Mouse (Mus musculus) neural tube, embryonic 12.5 days (tissue): ENCODE results near the gene Zfp618. TPM values are rescaled to one million over a fixed set of nuclear protein-coding genes. Genes with fewer than 3 reads are reported as not detected.
A peak's percentile ranks its signal among the peaks of the same experiment; 100 is the strongest.

ENCODE experiments used
- ATAC-seq: fragments of 200-750 bp; cut with Nextera tagmentation; 2 replicates; pipeline ENCODE4 v1.8.0; 2017; ENCODE audit warnings: low read depth, mild to moderate bottlenecking, moderate TSS enrichment, moderate library complexity; ENCODE audit not compliant: low FRiP score
- H3K27ac ChIP-seq: fragments of 300-500 bp; sonication (generic); 2 replicates; pipeline ENCODE4 v1.5.1; 2016
- H3K27me3 ChIP-seq: fragments of 300-500 bp; sonication (generic); replicated peaks from 2 replicates; pipeline ENCODE4 v1.6.1; 2016; ENCODE audit warnings: mild to moderate bottlenecking
- H3K36me3 ChIP-seq: fragments of 300-500 bp; sonication (generic); 2 replicates; pipeline ENCODE4 v1.6.1; 2016; ENCODE audit warnings: mild to moderate bottlenecking
- H3K4me1 ChIP-seq: fragments of 300-500 bp; sonication (generic); 2 replicates; pipeline ENCODE4 v1.6.1; 2016
- H3K4me2 ChIP-seq: fragments of 300-500 bp; sonication (generic); replicated peaks from 2 replicates; pipeline ENCODE4 v1.6.1; 2016; ENCODE audit warnings: mild to moderate bottlenecking
- H3K4me3 ChIP-seq: fragments of 300-500 bp; sonication (generic); 2 replicates; pipeline ENCODE4 v1.5.1; 2016
- H3K9ac ChIP-seq: fragments of 300-500 bp; sonication (generic); 2 replicates; pipeline ENCODE4 v1.6.1; 2016; ENCODE audit warnings: mild to moderate bottlenecking
- H3K9me3 ChIP-seq: fragments of 300-500 bp; sonication (generic); 2 replicates; pipeline ENCODE4 v1.6.1; 2016; ENCODE audit warnings: mild to moderate bottlenecking
- WGBS: fragments of 180-500 bp; shearing (Covaris S2); methylation state at CpG from one replicate; pipeline ENCODE4 v1.1.7; 2016; 5-methylcytosine and 5-hydroxymethylcytosine counted together
- polyA plus RNA-seq: library from polyadenylated mRNA; unstranded; fragments of >200 nt; fragmentation: Nextera tagmentation; extraction: Ambion mirVana; gene quantifications from 2 replicates; pipeline ENCODE4 v1.2.1, GENCODE M21; 2016

The Zfp618 gene
- polyA plus RNA-seq: 46.7 and 55.2 TPM in 2 replicates

DNA sequence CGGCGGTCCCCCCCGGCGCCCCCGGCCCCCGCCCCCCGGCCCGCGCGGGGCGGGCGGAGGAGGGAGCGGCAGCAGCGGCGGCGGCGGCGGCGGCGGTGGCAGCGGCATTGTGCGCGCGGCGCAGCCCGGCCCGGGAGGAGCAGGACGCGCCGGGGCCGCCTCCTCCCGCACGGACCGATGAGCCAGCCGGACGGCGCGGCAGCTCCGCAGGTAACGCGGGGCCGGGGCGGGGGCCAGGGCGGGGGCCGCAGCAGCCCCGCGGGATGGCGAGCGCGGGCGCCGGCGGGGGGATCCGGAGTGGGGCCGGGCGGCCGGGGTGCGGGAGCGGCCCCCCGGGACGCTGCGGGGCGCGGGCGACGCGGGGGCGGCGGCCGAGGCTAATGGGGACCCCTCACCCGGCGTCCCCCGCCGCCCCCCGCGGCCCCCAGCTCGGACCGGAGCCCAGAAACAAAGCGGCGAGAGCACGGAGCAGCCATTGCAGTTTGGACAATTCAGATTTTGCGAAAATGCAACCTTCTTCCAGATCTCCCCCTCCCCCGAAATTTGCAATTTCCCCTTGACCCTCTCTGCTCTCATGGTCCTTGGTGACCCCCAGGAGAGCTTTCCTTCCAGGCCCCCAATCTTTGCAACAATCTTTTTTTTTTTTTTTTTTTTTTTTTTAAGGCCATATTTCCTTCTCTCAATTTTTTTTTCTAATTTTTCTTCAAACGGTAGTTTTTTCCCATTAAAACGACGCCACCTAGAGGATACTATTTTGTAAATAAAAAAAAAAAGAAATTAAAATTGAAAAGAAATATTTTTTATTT, at the start of gene Zfp618:
TSS of gene Zfp618 (plus strand) at position 77 of the 806 bp plus-strand sequence.
- Histone ChIP-seq H3K9me3 (no peaks in the 10 kb centered on the region), H3K9ac (peak within 1 kb of the TSS; percentile 97), H3K27me3 (no peaks in the 10 kb centered on the region), H3K4me1 (peaks cover 15% of the 10 kb centered on the region; the same call in 1 of the 2 replicates), H3K4me2 (peak within 1 kb of the TSS; percentile 65), H3K36me3 (no peaks in the 10 kb centered on the region), H3K27ac (peak within 1 kb of the TSS; percentile 84), H3K4me3 (peak within 1 kb of the TSS; percentile 92)
- under 1% methylated on average over 42 of the region's 86 CpGs for WGBS
- peak; percentile 66 for ATAC-seq

DNA sequence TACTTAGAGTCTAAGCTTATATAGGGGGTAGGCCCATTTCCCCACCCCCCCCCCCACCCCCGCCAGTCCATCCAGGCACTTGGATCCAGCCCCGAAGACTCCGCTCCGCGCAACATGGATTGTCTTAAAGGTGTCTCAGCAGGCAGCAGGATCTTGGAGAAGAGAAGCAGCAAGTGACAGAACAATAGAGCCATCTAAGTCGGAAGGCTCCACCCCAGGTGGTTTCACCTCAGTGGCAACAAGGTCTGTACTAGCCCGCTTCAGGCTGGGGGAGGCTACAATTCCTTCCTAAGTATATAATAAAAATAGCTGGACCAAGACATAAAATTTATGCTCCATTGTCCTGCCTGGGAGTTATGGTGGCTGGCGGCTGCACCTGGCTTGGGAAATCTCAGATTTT, 48.3 kb upstream of the Zfp618 start:
- Histone ChIP-seq H3K27ac (no peak overlapping the region), H3K4me3 (no peak overlapping the region), H3K9ac (no peak overlapping the region), H3K36me3 (no peaks in the 10 kb centered on the region), H3K4me1 (no peaks in the 10 kb centered on the region), H3K9me3 (no peaks in the 10 kb centered on the region), H3K4me2 (no peak overlapping the region), H3K27me3 (no peaks in the 10 kb centered on the region)
- ATAC-seq: no peak
- 91% methylated on average over 8 of the region's 8 CpGs for WGBS

DNA sequence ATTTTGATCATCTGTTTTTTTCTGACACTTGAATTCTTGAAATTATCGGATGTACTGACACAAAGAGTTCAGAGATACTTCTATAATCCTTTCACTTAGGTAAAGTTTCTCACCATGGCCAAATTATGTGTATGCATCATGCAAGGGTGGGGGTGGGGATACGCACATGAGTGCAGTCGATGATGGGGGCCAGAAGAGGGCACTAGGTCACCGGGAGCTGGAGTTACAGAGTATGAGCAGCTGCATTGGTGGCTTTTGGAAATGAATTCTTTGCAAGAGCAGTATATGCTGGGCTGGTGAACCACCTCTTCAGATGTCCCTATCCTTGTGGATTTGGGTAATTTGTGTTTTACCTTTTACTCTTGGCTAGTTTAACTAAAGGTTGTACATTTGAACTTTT, 31.6 kb upstream of the Zfp618 start:
- Histone ChIP-seq H3K9ac (no peak overlapping the region), H3K4me3 (no peak overlapping the region), H3K36me3 (no peaks in the 10 kb centered on the region), H3K4me2 (no peak overlapping the region), H3K4me1 (no peaks in the 10 kb centered on the region), H3K9me3 (no peaks in the 10 kb centered on the region; the same call in 1 of the 2 replicates), H3K27ac (no peak overlapping the region), H3K27me3 (no peaks in the 10 kb centered on the region)
- WGBS: 88% methylated on average over 4 of the region's 4 CpGs
- no peak for ATAC-seq

DNA sequence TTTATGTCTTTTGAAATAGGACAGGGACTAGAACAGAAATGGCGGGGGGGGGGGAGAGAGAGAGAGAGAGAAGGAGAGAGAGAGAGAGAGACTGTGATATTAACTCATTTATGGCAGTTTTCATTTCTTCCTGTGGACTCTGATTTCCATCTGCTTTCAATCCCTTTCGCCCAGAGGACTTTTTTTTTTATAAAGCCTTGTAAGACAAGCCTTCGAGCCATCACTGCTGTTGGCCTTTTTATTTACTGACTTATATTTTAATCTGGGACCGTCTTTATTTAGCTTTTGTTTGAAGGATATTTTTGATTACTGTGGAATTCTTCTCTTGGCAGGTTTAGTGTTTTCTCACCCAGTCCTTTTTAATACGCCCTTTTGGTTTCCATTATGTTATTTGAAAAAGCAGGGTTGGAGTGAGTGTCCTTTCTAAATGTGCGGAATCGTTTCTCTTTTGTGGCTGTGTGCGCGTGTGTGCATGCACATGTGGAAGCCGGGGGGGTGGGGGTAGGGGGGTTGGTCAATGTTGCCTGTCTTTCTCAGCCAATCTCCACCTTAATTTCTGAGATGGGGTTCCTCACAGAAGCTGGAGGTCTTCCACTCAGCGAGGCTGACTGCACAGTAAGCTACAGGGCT, 29.7 kb upstream of the Zfp618 start:
- H3K27ac ChIP-seq: no peak overlapping the region
- no peak for ATAC-seq
- no peaks in the 10 kb centered on the region; the same call in 1 of the 2 replicates for H3K9me3 ChIP-seq
- H3K36me3 ChIP-seq: no peaks in the 10 kb centered on the region
- H3K9ac ChIP-seq: no peak overlapping the region
- 82% methylated on average over 11 of the region's 11 CpGs for WGBS
- H3K4me2 ChIP-seq: no peak overlapping the region
- no peak overlapping the region for H3K4me3 ChIP-seq
- no peaks in the 10 kb centered on the region for H3K27me3 ChIP-seq
- H3K4me1 ChIP-seq: no peaks in the 10 kb centered on the region

DNA sequence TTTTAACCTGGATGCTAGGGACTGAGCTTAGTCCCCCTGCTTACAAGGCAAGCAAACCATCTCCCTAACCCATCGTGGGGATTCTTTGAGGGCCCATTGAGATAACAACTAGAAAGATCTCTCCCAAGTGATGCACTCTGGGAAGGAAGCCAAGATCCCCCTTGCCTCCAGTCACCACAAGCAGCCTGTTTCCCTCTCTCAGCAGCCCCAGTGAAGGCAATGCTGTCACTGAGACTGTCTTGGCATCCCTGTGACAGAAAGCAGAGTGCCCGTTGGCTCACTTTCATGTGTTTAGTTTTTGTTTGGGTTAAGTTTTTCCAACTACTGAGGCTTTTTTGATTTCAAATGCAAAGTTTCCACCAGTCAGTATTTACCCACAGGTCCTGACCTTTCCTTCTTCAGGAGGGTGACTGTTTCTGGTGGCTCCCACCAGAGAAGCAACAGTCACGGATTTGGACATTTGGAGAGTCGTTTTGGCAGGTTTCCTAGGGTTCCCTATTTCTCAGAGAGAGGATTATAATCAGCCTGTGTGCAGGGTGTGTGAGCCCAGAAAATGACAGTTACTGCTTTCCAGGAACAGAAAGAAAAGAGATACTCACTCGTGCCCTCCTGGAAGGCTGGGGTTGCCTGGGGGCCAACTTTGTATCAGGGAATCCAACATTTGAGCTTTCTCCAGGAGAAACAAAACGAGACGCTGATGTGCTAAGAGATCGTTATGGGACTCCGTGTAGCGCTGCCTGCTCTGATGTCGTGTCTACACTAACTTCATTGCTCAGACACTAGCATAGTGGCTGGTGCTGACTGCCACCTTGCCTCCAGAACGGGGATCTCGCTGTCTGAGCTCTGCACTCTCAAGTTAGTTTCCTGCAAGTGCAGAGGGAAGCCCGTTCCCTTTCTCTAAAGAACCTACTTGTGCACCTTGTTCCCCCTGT, 23.1 kb upstream of the Zfp618 start:
- Histone ChIP-seq H3K4me3 (no peak overlapping the region), H3K4me2 (no peak overlapping the region), H3K9me3 (no peaks in the 10 kb centered on the region), H3K4me1 (no peaks in the 10 kb centered on the region), H3K27ac (no peak overlapping the region), H3K27me3 (no peaks in the 10 kb centered on the region), H3K9ac (no peak overlapping the region), H3K36me3 (no peaks in the 10 kb centered on the region)
- ATAC-seq: no peak
- 85% methylated on average over 14 of the region's 14 CpGs for WGBS

DNA sequence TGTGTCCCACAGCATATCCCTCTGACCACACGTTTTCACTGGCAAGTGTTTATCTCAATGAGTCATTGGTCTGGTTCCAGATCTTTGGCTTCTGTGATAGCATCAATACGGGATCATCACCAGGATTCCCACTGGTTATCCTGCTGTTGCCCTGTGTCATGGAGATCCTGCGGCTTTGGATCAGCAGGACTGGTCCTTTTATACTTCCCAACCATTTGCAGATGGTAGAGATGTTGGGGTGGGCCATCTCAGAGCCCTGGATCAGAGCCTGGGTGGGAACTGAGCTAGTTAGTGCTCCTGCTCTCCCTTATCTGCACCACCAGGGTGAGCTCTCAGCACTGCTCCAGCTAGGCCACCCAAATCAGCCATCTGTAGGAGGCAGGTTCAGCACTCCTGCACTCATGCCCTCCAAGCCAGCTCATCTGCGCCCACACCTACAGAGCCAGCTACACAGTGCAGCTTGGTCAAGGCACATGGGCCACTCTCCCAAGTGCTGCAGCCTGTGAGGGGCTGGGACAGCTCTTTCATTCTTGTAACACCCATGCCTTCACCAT, 21.0 kb upstream of the Zfp618 start:
- Histone ChIP-seq H3K36me3 (no peaks in the 10 kb centered on the region), H3K9ac (no peak overlapping the region), H3K9me3 (no peaks in the 10 kb centered on the region), H3K4me2 (no peak overlapping the region), H3K27me3 (no peaks in the 10 kb centered on the region), H3K4me1 (no peaks in the 10 kb centered on the region), H3K27ac (no peak overlapping the region), H3K4me3 (no peak overlapping the region)
- 64% methylated on average over 4 of the region's 4 CpGs for WGBS
- ATAC-seq: no peak

DNA sequence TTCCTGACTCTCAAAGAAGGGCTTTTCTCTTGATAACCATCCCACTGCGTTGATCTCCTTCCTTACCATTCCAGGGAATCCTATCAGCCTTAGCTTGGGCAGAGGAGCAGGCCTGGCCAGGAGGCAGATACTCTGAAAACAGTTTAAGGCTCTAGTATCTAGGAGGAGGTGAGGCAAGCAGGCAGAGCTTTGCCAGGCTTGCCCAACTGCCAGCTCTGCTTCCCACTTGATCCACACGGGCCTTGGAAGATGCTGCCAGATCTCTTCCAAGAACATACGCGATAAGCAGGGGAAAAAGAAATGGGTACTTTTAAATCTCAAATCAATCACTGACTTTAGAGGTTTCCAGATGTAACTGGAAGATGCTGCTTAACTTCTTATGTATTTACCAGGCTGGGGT, 1.6 kb upstream of the Zfp618 start:
- 77% methylated on average over 4 of the region's 4 CpGs for WGBS
- no peak for ATAC-seq
- Histone ChIP-seq H3K27me3 (no peaks in the 10 kb centered on the region), H3K9me3 (no peaks in the 10 kb centered on the region), H3K4me2 (no peak overlapping the region), H3K36me3 (no peaks in the 10 kb centered on the region), H3K27ac (no peak overlapping the region), H3K4me1 (0 out of 2 replicates have a peak, but pooled peaks cover under 1% of the 10 kb centered on the region), H3K4me3 (no peak overlapping the region), H3K9ac (no peak overlapping the region)

DNA sequence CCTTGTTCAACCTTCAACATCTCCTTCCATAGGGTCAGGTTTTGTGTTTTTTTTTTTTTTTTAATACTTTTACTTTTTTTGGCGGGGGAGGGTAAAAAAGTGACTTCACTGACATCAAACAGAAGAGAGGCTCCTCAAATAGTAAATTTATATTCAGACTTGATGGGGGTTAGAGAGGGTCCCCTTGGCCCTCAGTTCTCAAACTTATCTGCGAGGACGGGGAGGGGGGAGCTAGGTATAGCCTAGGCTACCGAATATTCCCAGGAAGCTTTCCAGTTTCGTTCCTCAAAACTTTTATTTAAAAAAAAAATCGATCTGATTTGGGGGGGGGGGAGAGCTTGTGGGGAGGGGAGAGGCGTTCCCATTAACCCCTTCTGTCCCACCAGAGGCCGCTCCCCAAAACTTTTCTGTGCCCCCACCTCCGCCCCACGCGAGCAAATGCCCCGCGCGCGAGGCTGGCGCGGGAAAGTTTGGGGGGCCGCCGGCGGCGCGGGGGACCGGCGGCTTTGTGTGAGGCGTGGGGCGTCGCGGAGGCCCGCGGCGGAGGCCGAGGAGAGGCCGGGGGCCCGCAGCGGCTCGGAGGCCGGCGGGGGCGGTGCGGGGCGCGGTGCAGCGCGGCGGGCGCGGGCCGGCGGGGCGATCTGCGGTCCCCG, 403 bp upstream of the Zfp618 start:
- Histone ChIP-seq H3K9me3 (no peaks in the 10 kb centered on the region), H3K9ac (peak overlapping the region; percentile 97), H3K27me3 (no peaks in the 10 kb centered on the region), H3K4me2 (peak overlapping the region; percentile 65), H3K4me1 (peaks cover 13% of the 10 kb centered on the region; the same call in 1 of the 2 replicates), H3K4me3 (peak overlapping the region; percentile 92), H3K27ac (no peak overlapping the region), H3K36me3 (no peaks in the 10 kb centered on the region)
- peak; percentile 57 for ATAC-seq
- 1% methylated on average over 32 of the region's 52 CpGs for WGBS

DNA sequence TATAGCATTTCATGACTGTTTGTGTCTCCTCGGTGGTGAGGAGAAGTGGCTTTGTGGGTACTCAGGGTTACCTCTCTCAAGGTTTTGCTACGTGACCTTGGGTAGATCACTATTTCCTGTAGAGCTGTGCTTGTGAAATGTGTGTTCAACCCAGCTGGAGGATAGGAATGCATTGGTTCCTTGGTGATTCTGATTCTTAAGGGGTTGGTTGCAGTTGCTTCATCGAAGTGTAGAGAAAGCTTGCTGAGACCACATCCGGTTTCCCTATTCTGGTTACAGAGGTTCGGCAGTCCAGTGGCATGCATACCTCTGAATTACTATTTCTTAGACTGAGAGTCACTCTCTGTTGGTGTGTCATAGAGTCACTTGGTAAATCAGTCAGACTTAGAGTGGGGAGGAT, 4.2 kb downstream of the Zfp618 start:
- H3K27ac ChIP-seq: no peak overlapping the region
- H3K36me3 ChIP-seq: no peaks in the 10 kb centered on the region
- no peaks in the 10 kb centered on the region for H3K9me3 ChIP-seq
- WGBS: 94% methylated on average over 5 of the region's 5 CpGs
- peaks cover 30% of the 10 kb centered on the region; the same call in 1 of the 2 replicates for H3K4me1 ChIP-seq
- no peak overlapping the region for H3K9ac ChIP-seq
- 0 out of 2 replicates have a peak overlapping the region, but pooled peaks have one; percentile 9 for H3K4me2 ChIP-seq
- no peak for ATAC-seq
- H3K4me3 ChIP-seq: no peak overlapping the region
- no peaks in the 10 kb centered on the region for H3K27me3 ChIP-seq

DNA sequence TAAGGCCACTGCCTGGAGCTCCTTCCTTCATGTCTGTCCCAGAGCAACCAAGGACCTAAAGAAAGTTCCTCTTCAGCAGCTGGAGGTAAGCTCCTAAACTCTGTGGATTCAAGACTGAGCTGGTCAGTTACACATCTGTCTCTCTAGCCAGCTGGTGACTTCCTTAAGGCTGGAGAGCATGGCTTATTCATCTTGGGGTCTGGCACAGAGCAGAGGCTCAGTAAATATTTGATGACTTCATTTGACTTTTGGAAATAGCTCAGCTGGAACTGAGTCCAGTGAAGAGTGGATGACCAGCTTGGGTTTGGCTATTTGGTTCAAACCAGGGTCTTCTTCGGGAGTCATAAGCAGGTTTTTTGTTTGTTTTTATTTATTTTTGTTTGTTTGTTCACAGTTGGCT, 6.6 kb downstream of the Zfp618 start:
- H3K9me3 ChIP-seq: no peaks in the 10 kb centered on the region
- 91% methylated on average over 1 of the region's 1 CpGs for WGBS
- H3K36me3 ChIP-seq: no peaks in the 10 kb centered on the region
- H3K4me2 ChIP-seq: no peak overlapping the region
- peaks cover 37% of the 10 kb centered on the region; the same call in 1 of the 2 replicates for H3K4me1 ChIP-seq
- no peak overlapping the region for H3K9ac ChIP-seq
- H3K4me3 ChIP-seq: no peak overlapping the region
- H3K27ac ChIP-seq: no peak overlapping the region
- H3K27me3 ChIP-seq: no peaks in the 10 kb centered on the region
- ATAC-seq: no peak

DNA sequence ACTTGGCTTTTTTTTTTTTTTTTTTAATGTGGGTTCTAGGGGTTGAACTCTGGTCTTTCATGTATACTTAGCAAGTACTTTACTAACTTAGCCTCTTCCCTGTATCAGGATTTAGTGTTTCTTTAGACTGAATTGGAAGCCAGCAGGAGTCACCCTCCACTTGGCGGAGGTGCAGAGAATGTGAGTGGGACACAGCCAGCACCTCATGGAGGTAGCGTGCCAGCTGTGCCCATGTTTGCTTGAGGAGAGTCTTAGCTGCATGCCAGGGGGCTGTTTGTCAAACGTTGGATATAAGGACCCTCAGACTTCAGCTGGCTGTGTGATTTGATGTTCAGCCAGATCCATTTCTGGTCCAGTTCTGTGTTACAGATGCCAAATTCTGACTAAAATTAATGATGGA, 7.7 kb downstream of the Zfp618 start:
- no peak for ATAC-seq
- Histone ChIP-seq H3K27ac (no peak overlapping the region), H3K9me3 (no peaks in the 10 kb centered on the region), H3K4me1 (peaks cover 41% of the 10 kb centered on the region), H3K4me2 (no peak overlapping the region), H3K9ac (no peak overlapping the region), H3K36me3 (no peaks in the 10 kb centered on the region), H3K27me3 (no peaks in the 10 kb centered on the region), H3K4me3 (no peak overlapping the region)
- 84% methylated on average over 3 of the region's 3 CpGs for WGBS
